In the genomic region with DNA sequence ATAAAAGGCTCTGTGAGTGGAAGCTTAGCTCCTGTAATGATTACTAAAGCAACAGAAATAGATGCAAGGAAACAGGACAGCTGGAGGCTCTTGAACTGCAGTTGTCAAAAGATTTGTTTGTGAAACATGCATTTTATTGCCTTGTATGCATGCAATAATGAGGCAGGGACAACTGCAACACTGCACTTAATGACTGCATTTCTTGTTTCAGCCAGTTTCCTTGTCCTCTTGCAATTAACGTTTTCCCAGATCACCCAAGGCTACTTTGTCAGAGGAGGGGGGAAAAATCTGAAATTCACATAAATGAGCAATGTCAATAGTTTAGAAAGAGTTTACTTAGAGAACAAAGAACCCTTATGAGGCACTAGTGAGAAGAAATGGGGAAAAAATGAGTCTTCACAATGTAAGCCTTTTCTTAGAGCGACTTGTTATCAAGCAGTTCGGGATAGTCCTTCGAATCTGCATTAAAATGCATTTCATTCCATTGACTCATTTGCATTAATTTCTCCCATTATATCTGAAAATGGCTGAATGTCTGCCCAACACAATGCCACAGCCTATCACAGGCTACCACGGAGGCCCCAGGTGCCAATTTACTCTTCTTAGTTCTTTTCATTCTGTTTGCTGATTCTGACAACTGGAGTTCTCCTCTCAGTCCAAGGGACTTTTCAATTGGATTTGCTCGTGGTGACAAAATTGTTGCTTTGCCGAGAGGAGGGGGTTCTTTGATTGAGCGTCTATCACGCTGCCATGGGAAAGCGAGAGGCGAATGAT, we compare ENCODE assay signal across 13 mouse cellular contexts.
A peak's percentile ranks its signal among the peaks of the same experiment; 100 is the strongest.
DNase-seq lines count a peak whose midpoint lies in the region; ATAC-seq and TF ChIP-seq lines count a peak whose summit lies in the region.
"Had no signal": no experiment of that assay in that cellular context is flagged by ENCODE, and none has a peak within 500 bp of the region (broad histone marks: within the 10 kb centered on the region; RNA-seq: fewer than 3 reads in every experiment).

No protein-coding gene starts in this region.

- H3K36me3 ChIP-seq in kidney, adult 2 months (ENCODE audit: control insufficient read depth, insufficient read depth, low read length) = no peaks in the 10 kb centered on the region
- H3K36me3 ChIP-seq in hindbrain, embryonic 11.5 days (ENCODE audit: control insufficient read depth, insufficient read depth, low read length) = no peaks in the 10 kb centered on the region
- no peaks in the 10 kb centered on the region for H3K36me3 ChIP-seq in midbrain, postnatal 0 days (ENCODE audit: insufficient read depth, low read length)

- TF ChIP-seq CTCF in kidney, adult 2 months (conservative IDR thresholded peaks at IDR 0.05; ENCODE audit: insufficient read depth, insufficient read length, low read depth, low read length) = no peak
- TF ChIP-seq CTCF in midbrain, postnatal 0 days (IDR thresholded peaks at IDR 0.05) = no peak

- H3K4me3 ChIP-seq in kidney, adult 2 months (ENCODE audit: insufficient read depth, low read depth, low read length) = no peak overlapping the region
- H3K4me3 ChIP-seq in hindbrain, embryonic 11.5 days (ENCODE audit: low read depth, low read length) = no peak overlapping the region
- peak overlapping the region; percentile 30 for H3K4me3 ChIP-seq in midbrain, postnatal 0 days (ENCODE audit: low read depth, low read length)

- peak overlapping the region; percentile 68 for H3K27ac ChIP-seq in kidney, adult 2 months (ENCODE audit: insufficient read depth, low read depth, low read length)
- peak overlapping the region; percentile 70 for H3K27ac ChIP-seq in hindbrain, embryonic 11.5 days (ENCODE audit: low read depth, low read length)
- H3K27ac ChIP-seq in midbrain, postnatal 0 days (ENCODE audit: low read depth, low read length) = no peak overlapping the region

- TF ChIP-seq POLR2A in kidney, adult 2 months (IDR thresholded peaks at IDR 0.05; ENCODE audit: low read depth, low read length) = no peak

- peak; percentile 88 for ATAC-seq in hindbrain, embryonic 11.5 days (ENCODE audit: low FRiP score)
- peak; percentile 57; the same call in 1 of the 2 replicates for ATAC-seq in midbrain, postnatal 0 days (ENCODE audit: low FRiP score)

- H3K9me3 ChIP-seq in hindbrain, embryonic 11.5 days (ENCODE audit: control insufficient read depth, low read length) = no peaks in the 10 kb centered on the region
- no peaks in the 10 kb centered on the region for H3K9me3 ChIP-seq in midbrain, postnatal 0 days (ENCODE audit: low read length)

- H3K4me1 ChIP-seq in kidney, adult 2 months (ENCODE audit: control insufficient read depth, insufficient read depth, low read length) = peaks cover 7% of the 10 kb centered on the region
- H3K4me1 ChIP-seq in hindbrain, embryonic 11.5 days (replicated peaks; ENCODE audit: control insufficient read depth, insufficient read depth, low read length) = peaks cover 12% of the 10 kb centered on the region
- H3K4me1 ChIP-seq in midbrain, postnatal 0 days (ENCODE audit: insufficient read depth, low read length) = 0 out of 2 replicates have a peak, but pooled peaks cover 4% of the 10 kb centered on the region

- H3K4me2 ChIP-seq in hindbrain, embryonic 11.5 days (replicated peaks; ENCODE audit: low read depth, low read length) = peak overlapping the region; percentile 12; the same call in 1 of the 2 replicates
- H3K4me2 ChIP-seq in midbrain, postnatal 0 days (ENCODE audit: low read depth, low read length, poor library complexity, severe bottlenecking) = peak overlapping the region; percentile 43

- no peak overlapping the region for H3K9ac ChIP-seq in hindbrain, embryonic 11.5 days (ENCODE audit: low read depth, low read length)
- H3K9ac ChIP-seq in midbrain, postnatal 0 days (replicated peaks; ENCODE audit: low read length, poor library complexity, severe bottlenecking) = no peak overlapping the region; the same call in 1 of the 2 replicates

- no peaks in the 10 kb centered on the region for H3K27me3 ChIP-seq in kidney, adult 2 months (replicated peaks; ENCODE audit: control insufficient read depth, insufficient read depth, low read length)
- no peaks in the 10 kb centered on the region for H3K27me3 ChIP-seq in hindbrain, embryonic 11.5 days (ENCODE audit: control insufficient read depth, insufficient read depth, low read length)
- H3K27me3 ChIP-seq in midbrain, postnatal 0 days (ENCODE audit: insufficient read depth, low read length) = no peaks in the 10 kb centered on the region

- DNase-seq in kidney, adult 2 months = no peak
- no peak for DNase-seq in kidney, adult 9 months
- DNase-seq in embryo, embryonic 11 days = peak; percentile 55
- peak; percentile 52 for DNase-seq in hindbrain, embryonic 11.5 days (ENCODE audit: low spot score)
- peak; percentile 36 for DNase-seq in midbrain, postnatal 0 days (ENCODE audit: low spot score)
- DNase-seq in testis, postnatal 14 days (ENCODE audit: low spot score) = no peak
- DNase-seq in yolk sac, embryonic 10.5 days (ENCODE audit: low spot score) = no peak
- DNase-seq in gastrocnemius, adult 8-10 months (ENCODE audit: low spot score in 2 of 2) = no peak
- DNase-seq: adrenal gland, adult 2 months; gastrocnemius, postnatal 10 days; layer of hippocampus, adult 9-11 months; lung, adult 18-20 months; thymus, postnatal 25 days had no signal

- WGBS in kidney, adult 2 months = 62% methylated on average over 11 of the region's 11 CpGs
- WGBS in hindbrain, embryonic 11.5 days = 24% methylated on average over 11 of the region's 11 CpGs
- WGBS in midbrain, postnatal 0 days = 16% methylated on average over 11 of the region's 11 CpGs

Comparison
In these comparisons a context has a peak if more than half of its experiments do, and no peak if none do; other contexts are left out.
1. DNase-seq: peak in embryo, embryonic 11 days (single experiment), hindbrain, embryonic 11.5 days (single experiment) and midbrain, postnatal 0 days (single experiment); none in kidney, adult 2 months (single experiment), kidney, adult 9 months (single experiment), testis, postnatal 14 days (single experiment), yolk sac, embryonic 10.5 days (single experiment) and gastrocnemius, adult 8-10 months (0 of 2).